Mouse (Mus musculus): Measurements from ENCODE around the gene Ly6g6f. TPM values are rescaled to one million over a fixed set of nuclear protein-coding genes. Genes with fewer than 3 reads are reported as not detected.

The Ly6g6f gene
- polyA plus RNA-seq, 1 experiment from 2014 or later: 1.0 TPM

GRCm38 (mm10) chr17:35049561-35050016, 35.8 kb downstream of the Ly6g6f start, which contains the start of gene Clic1:
Clic1 (plus strand) TSS chr17:35049966.
- Histone ChIP-seq H3K27me3 (replicated peaks) (no peaks in the 10 kb centered on the region), H3K4me2 (peak within 1 kb of the TSS; percentile 95), H3K9ac (peak within 1 kb of the TSS; percentile 99), H3K9me3 (no peaks in the 10 kb centered on the region), H3K4me1 (peaks cover 68% of the 10 kb centered on the region), H3K4me3 (peak within 1 kb of the TSS; percentile 75), H3K36me3 (peaks cover 27% of the 10 kb centered on the region), H3K27ac (replicated peaks) (peak within 1 kb of the TSS; percentile 99)
- WGBS: under 1% methylated on average over 11 of the region's 11 CpGs
- peak; percentile 7; the same call in 1 of the 2 replicates for ATAC-seq (ENCODE audit: extremely low read depth, insufficient number of reproducible peaks, low FRiP score, low TSS enrichment)

GRCm38 (mm10) chr17:35048932-35049440, 36.4 kb downstream of the Ly6g6f start:
- Histone ChIP-seq H3K4me1 (peaks cover 74% of the 10 kb centered on the region), H3K36me3 (peaks cover 20% of the 10 kb centered on the region), H3K4me3 (peak overlapping the region; percentile 75), H3K9ac (peak overlapping the region; percentile 99; the same call in 1 of the 2 replicates), H3K4me2 (peak overlapping the region; percentile 95), H3K27me3 (replicated peaks) (no peaks in the 10 kb centered on the region), H3K27ac (replicated peaks) (peak overlapping the region; percentile 99), H3K9me3 (no peaks in the 10 kb centered on the region)
- no peak for ATAC-seq (ENCODE audit: extremely low read depth, insufficient number of reproducible peaks, low FRiP score, low TSS enrichment)
- WGBS: 61% methylated on average over 5 of the region's 5 CpGs

DNA sequence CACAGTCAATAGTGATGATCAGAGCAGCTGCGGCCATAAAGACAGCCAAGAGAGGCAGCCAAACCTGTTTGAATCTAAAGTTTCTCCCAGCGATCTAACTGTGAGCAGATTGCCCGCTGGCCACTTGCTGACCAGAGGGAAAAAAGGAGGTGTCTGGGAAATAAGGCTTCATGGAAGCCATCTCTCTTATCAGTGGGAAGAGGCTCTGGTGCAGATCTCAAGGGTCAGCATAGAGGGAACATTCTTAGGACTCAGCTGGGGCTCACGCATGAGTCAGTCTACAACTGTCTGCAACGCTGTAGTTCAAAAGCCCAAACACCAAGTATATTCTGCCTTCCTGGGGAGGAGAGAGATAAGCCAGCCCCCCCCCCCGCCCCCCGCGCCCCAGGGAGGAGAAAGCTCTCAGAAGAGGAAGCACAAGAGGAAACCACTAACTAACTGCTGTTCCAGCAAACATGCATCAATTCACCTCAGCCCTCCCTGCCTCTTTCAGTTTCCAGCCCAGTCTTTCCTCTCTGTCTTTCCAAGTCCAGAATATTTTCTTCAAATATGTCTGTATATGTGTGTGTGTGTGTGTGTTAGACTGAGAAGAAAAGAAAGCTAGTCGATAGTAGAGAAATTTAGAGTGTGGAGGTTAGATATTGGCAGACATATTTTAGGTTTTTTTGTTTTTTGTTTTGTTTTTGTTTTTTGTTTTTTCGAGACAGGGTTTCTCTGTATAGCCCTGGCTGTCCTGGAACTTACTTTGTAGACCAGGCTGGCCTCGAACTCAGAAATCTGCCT, 37.1 kb downstream of the Ly6g6f start:
- Histone ChIP-seq H3K36me3 (peaks cover 14% of the 10 kb centered on the region), H3K9me3 (no peaks in the 10 kb centered on the region), H3K27ac (replicated peaks) (peak overlapping the region; percentile 99), H3K4me1 (peaks cover 74% of the 10 kb centered on the region), H3K27me3 (replicated peaks) (no peaks in the 10 kb centered on the region), H3K4me3 (peak overlapping the region; percentile 20), H3K9ac (peak overlapping the region; percentile 70), H3K4me2 (peak overlapping the region; percentile 95)
- WGBS: 19% methylated on average over 11 of the region's 11 CpGs
- ATAC-seq (ENCODE audit: extremely low read depth, insufficient number of reproducible peaks, low FRiP score, low TSS enrichment): no peak

GRCm38 (mm10) chr17:35047688-35048087, 37.7 kb downstream of the Ly6g6f start:
- peaks cover 68% of the 10 kb centered on the region for H3K4me1 ChIP-seq
- no peaks in the 10 kb centered on the region for H3K9me3 ChIP-seq
- H3K27ac ChIP-seq (replicated peaks): peak overlapping the region; percentile 99
- ATAC-seq (ENCODE audit: extremely low read depth, insufficient number of reproducible peaks, low FRiP score, low TSS enrichment): no peak
- peak overlapping the region; percentile 20 for H3K4me3 ChIP-seq
- H3K27me3 ChIP-seq (replicated peaks): no peaks in the 10 kb centered on the region
- WGBS: 29% methylated on average over 1 of the region's 1 CpGs
- peaks cover 8% of the 10 kb centered on the region for H3K36me3 ChIP-seq
- H3K4me2 ChIP-seq: peak overlapping the region; percentile 95
- peak overlapping the region; percentile 70 for H3K9ac ChIP-seq

GRCm38 (mm10) chr17:35046681-35047455, 38.5 kb downstream of the Ly6g6f start, which contains the start of gene Msh5:
Msh5 (minus strand) TSS chr17:35046745.
- whole genome bisulfite sequencing: 3% methylated on average over 33 of the region's 33 CpGs
- ATAC-seq (ENCODE audit: extremely low read depth, insufficient number of reproducible peaks, low FRiP score, low TSS enrichment): peak; percentile 90
- Histone ChIP-seq H3K9me3 (no peaks in the 10 kb centered on the region), H3K27me3 (replicated peaks) (no peaks in the 10 kb centered on the region), H3K27ac (replicated peaks) (peak within 1 kb of the TSS; percentile 99), H3K4me3 (peak within 1 kb of the TSS; percentile 68), H3K36me3 (no peaks in the 10 kb centered on the region), H3K4me1 (peaks cover 60% of the 10 kb centered on the region), H3K4me2 (peak within 1 kb of the TSS; percentile 95), H3K9ac (peak within 1 kb of the TSS; percentile 91)

- Histone ChIP-seq H3K4me2 (peak overlapping the region; percentile 95), H3K4me1 (peaks cover 56% of the 10 kb centered on the region), H3K36me3 (no peaks in the 10 kb centered on the region), H3K9ac (peak overlapping the region; percentile 91), H3K9me3 (no peaks in the 10 kb centered on the region), H3K27me3 (replicated peaks) (no peaks in the 10 kb centered on the region), H3K4me3 (peak overlapping the region; percentile 68), H3K27ac (replicated peaks) (peak overlapping the region; percentile 94)
- 2% methylated on average over 48 of the region's 48 CpGs for WGBS
- no peak for ATAC-seq (ENCODE audit: extremely low read depth, insufficient number of reproducible peaks, low FRiP score, low TSS enrichment)
These were observed 39.4 kb downstream of the Ly6g6f start for GRCm38 (mm10) chr17:35045807-35046680.

DNA sequence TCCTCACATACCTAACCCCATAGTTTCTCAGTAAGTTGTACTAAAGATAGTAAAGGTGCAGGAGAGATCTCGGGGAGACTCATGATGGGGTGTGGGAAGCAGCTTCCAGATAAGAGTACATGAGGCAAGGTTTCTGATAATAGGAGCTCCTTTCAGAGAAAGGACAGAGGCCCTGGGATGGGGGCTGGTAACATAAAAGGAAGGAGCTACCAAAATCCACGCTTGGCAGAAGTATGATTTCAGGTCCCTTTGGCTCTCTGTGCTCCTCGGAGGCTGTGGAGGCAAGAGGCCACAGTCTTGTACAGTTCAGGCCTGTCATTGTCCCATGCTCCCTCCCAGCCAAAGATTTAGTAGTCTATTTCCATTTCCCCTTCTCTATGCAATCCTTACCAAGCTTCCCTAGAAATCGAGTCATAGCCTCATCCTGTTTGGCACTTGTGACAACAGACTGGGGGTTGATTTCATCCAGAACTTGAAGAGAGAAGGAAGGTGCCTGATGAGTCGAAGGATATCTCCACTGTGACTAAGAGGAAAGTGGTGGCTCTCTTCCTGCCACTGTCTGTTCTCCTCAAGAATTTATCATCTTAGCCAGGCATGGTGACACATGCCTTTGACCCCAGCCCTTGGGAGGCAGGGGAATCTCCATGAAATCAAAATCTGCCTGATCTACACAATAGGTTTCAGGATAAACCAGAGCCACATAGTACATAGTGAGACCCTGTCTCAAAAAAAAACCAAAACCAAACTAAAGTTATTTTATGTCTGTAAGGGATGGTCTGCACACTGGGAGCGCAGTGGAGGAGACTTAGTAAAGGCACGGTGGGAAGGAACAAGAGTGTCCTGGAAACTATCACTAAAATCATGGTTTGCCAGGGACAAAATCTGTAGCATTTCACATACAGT, 40.3 kb downstream of the Ly6g6f start:
- no peak for ATAC-seq (ENCODE audit: extremely low read depth, insufficient number of reproducible peaks, low FRiP score, low TSS enrichment)
- peak overlapping the region; percentile 91 for H3K9ac ChIP-seq
- no peaks in the 10 kb centered on the region for H3K27me3 ChIP-seq (replicated peaks)
- no peaks in the 10 kb centered on the region for H3K36me3 ChIP-seq
- 48% methylated on average over 7 of the region's 7 CpGs for WGBS
- H3K4me2 ChIP-seq: peak overlapping the region; percentile 95
- H3K4me1 ChIP-seq: peaks cover 56% of the 10 kb centered on the region
- peak overlapping the region; percentile 68 for H3K4me3 ChIP-seq
- H3K9me3 ChIP-seq: no peaks in the 10 kb centered on the region
- peak overlapping the region; percentile 94 for H3K27ac ChIP-seq (replicated peaks)

DNA sequence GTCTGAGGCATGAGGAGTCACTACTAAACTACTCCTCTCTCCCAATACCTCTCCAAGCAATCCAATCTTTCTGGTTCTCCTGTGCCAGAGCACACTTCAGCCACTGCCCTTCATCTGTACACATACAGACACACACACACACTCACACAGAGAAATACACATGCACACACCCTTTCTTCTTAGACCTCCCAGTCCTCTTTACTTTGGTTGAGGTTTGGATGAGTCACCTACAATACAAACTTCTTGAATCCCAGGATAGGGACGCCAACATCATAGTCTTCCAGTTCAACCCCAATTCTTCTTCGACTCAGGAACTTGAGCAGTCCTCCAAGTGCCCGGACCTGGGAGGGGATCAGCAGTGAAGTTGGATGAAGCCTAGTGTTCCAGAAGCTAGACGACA, 41.6 kb downstream of the Ly6g6f start:
- Histone ChIP-seq H3K4me1 (peaks cover 46% of the 10 kb centered on the region), H3K4me3 (no peak overlapping the region), H3K9ac (no peak overlapping the region), H3K27me3 (replicated peaks) (no peaks in the 10 kb centered on the region), H3K9me3 (no peaks in the 10 kb centered on the region), H3K27ac (replicated peaks) (peak overlapping the region; percentile 94), H3K4me2 (no peak overlapping the region), H3K36me3 (no peaks in the 10 kb centered on the region)
- ATAC-seq (ENCODE audit: extremely low read depth, insufficient number of reproducible peaks, low FRiP score, low TSS enrichment): no peak
- 72% methylated on average over 4 of the region's 4 CpGs for WGBS

DNA sequence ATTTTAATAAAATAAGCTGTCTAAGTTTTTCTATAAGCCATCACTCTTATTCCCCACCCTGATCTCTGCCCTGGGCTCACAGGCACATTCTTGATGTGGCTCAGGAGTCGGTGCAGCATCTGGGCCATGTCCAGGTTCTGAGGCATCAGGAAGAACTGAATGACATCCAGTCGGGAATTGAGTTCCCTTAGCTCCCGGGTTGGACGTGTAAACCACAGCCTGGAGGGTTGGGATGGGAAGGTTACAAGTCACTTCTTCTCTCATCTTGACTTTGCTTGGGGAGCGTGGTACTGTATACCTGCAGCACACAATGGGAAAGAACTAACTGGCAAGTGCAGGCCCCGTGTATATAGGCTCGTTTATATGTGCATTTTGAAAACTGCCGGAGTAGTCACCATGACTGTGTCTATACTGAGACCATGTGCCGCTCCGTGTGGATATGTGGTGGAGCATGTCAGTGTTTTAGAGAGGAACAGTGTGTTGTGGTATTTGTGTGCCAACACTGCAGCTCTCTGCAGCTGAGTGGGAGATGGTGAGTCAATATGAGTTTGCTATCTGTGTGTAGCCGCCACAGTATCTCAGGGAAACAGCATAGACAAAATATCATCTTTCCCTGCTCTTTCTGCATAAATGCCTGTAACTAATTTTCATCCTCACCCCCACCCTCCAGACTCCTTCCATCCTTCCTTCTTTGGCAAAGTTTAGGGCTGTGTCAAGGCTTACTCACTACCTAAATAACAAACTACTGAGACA, 46.1 kb downstream of the Ly6g6f start:
- Histone ChIP-seq H3K4me2 (no peak overlapping the region), H3K27me3 (replicated peaks) (no peaks in the 10 kb centered on the region), H3K4me3 (no peak overlapping the region), H3K9ac (no peak overlapping the region), H3K4me1 (peaks cover 7% of the 10 kb centered on the region), H3K27ac (replicated peaks) (no peak overlapping the region), H3K9me3 (no peaks in the 10 kb centered on the region), H3K36me3 (no peaks in the 10 kb centered on the region)
- ATAC-seq (ENCODE audit: extremely low read depth, insufficient number of reproducible peaks, low FRiP score, low TSS enrichment): no peak
- WGBS: 80% methylated on average over 11 of the region's 11 CpGs
